Mouse (Mus musculus): ENCODE results near the gene Inpp4b.

Inpp4b gene

DNA sequence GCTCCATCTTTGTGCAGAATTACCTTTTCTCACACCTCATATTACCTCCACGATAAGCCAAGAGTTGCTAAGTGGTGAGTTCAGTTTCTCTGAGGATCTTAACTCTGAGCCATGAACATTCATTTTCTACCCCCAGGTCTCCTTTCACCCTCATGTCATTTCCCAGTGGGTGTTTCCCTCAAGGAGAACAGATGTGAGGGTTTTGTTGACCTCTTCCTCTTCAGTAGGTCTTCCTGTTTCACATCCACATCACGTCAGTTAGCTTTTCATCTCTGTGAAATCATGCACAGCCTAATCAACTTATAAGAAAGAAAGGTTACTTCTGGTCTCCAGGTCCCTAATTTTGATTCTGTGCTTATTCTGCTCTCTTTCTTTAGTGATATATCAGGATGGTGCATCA is 124.4 kb downstream of the Inpp4b start:
- DNase-seq (ENCODE audit: low spot score in 2 of 2): no peak

DNA sequence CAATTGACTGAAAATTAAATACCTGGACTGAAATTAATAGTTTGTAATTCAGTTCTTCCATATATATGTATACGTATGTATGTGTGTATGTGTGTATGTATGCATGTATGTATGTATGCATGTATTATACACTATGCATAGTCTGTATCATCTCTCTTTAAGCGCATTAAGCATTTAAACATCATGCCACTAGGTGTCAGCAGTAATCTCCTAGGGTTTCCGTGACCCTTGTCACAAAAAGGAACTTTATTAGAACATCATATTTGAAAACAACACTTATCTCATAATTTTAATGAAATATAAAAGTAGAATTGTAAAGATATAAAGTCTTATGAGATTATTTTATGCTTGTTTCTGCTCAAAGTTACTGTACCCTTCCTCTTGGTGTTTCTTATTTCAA is 136.3 kb downstream of the Inpp4b start:
- no peak for DNase-seq (ENCODE audit: low spot score in 2 of 2)

DNA sequence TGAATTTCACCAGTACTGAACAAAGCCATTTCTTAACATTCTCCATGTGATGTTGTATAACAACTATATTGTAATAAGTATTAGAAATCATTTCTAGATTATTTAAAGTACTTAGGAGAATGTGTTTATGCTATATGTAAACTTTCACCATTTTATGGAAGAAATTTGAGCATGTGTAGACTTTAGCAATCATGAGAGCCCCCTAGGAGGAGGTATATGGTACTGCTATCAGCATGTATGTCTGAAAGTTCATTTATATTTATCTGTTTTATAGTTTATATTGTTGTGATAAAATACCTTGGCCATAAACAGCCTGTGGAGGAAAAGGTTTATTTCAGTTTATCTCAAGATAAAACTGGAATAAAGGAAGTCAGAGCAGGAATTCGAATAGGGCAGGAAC is 141.5 kb downstream of the Inpp4b start:
- no peak for DNase-seq (ENCODE audit: low spot score in 2 of 2)

DNA sequence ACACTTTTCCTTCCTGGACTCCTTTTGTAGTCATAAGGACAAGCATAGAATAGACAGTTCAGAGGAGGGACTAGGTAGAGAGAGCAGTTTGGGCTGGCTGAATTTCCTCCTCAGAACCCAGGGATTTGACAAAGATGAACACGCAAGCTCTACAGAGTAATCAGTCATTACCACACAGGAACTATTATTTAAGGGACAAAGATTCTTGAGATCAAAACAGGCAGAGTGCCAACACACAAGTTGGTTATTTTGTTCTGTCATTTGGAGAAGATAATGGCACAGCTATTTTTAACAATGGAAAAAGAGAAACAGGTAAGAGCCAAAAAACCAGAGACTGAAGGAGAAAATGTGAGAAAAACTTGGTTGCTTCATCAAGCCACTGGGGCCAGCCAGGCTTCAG is 143.3 kb downstream of the Inpp4b start:
- DNase-seq (ENCODE audit: low spot score in 2 of 2): no peak

DNA sequence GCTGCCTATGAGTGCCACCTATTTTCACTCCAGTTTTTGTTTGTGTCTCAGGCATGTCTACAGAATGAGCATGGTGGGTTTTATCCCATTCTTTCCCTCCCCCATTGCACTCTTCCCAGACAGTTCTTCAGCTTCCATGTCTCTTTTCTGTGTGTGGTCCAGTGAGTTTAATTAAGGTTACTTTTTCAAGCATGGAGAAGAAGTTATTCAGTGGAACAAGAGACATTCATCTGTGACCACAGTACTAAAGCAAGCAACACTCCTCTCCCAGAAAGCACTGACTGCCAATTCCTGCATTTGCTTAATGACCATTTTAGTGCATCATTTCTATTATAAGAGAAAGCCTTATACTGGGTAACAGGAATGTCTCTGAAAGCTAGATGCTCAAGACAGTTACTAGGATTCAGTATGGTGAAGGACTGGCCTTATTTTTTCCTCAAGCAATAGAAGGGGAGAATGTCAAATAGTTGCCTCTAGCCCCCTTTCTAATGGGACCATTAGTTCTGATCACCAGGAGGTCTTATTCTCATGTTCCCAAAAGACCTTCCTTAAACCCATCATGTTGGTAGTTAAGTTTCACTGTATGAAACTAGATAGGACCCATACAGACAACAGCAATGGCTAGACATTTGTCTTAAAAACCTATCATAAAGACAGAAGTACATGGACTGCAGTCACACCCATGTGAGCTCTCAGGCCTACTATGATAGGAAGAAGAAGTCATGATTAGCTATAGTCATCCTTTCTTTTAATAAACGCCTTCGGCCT is 147.7 kb downstream of the Inpp4b start:
- DNase-seq (ENCODE audit: low spot score in 2 of 2): no peak

DNA sequence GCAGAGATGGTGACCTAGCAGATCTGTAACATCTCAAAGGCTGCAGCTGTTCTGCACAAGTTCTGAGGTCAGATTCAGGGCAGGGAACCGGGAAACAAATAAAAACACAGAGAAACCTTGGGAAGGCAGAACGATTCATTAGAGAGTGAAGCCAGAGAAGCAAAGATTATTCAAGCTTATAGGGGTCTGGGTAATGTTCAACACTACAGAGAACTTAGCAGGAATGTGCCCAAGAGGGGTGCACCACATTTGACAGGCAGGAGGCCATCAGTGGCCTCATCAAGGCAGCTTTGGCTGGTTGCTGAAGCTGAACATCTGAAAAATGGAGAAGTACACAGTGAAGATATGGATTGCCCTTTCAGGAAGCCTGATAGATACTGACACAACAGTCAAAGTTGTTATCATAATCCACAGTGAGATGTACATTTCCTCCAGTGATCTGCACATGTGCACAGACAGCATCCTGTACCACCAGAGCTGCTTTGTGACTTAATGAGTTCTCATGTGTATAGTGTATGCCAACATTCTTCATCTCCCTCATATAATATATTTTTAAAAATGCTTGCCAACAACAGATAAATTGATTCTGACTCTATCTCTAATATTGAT is 148.8 kb downstream of the Inpp4b start:
- no peak for DNase-seq (ENCODE audit: low spot score in 2 of 2)

DNA sequence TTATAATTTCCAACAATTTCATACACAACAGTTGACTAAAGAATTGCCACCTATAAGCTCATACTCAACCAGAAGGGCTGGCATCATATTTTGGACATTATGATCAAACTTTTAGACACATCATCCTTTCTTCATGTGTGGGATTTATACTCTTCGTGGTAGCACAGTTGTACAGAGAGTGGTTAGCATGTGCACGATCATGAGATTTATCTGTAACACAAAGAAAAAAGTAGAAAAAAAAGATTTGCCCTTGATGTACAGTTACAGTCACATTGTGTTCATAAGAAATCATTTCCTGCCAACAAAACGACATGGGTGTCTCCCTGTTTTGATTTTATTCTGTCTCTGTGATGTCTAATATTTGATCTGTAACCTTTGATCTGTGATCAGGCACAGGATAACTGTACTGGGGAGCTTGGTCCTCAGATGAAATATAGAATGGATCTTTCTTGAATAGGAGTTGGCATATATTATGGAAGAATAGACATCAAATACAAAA is 149.4 kb downstream of the Inpp4b start:
- no peak for DNase-seq (ENCODE audit: low spot score in 2 of 2)

DNA sequence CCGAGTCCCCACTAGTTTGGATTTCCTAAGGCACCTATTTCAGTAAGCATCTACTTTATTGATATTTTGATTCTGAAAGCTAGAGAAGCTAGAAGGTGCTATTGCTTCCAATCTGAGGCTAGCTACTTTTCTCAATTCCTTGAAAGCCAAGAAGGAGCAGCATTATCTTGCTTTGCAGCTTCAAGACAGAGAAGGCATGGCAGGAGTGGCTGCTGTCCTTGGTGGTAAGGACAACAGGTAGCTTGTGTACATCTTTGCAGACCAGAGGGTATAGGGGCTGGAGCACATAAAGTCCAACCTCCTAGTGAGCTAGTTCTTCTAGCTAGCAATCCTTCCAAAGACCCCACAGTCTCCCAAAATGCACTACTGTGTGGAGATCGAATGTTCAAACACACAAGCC is 152.5 kb downstream of the Inpp4b start:
- no peak for DNase-seq (ENCODE audit: low spot score in 2 of 2)

DNA sequence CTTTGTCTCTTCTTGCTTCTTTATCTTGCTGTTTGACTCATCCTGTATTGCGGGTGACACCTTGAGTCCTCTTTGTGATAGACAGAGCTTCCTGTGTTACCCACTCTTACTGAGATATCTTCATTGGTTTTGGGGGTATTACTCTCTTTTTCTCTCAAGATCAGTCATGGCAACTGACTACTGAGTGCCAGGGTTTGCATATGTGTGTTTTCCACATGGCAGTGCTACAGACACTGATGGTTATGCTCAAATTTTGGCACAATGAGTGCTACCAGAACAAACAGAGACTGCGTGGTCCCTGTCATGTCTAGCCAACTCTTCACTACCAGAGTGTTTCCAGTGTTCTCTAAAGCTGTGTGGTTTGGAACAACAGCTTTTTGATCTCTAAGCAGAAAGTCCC is 155.3 kb downstream of the Inpp4b start:
- DNase-seq (ENCODE audit: low spot score in 2 of 2): no peak

DNA sequence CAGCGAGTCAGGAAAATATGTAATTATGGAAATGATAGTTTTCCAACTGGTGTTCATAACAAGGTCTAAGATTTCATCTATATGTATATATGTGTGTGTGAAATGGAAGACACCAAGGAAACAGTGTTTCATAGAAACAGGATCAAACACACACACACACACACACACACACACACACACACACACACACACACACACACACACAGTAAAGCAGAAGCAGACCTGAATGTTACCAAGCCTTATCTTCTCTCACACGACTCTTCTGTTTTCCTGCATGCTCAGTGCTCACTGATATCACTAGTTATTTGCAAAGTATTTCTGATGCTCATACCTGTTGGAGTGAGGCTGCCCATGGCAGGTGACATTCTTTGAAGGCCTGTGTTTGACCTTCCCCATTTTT is 159.9 kb downstream of the Inpp4b start:
- no peak for DNase-seq (ENCODE audit: low spot score in 2 of 2)

DNA sequence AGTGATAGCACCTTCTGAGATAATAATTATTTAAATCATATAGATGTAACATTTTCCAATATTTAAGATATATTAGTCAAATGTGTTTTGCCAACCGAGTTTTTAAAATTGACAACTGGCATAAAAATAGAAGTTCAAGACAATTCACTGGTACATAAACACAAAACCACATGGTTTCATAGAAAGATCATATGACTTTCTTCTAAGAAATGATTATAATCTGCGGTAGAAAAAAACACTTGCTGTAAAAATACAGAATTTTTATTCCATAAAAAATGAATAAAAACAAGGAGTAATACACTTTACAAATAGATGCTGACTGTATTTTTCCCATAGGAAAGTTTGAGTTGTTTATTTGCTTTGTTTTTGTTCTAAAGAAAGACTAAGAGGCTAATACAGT is 160.6 kb downstream of the Inpp4b start:
- DNase-seq (ENCODE audit: low spot score in 2 of 2): no peak

DNA sequence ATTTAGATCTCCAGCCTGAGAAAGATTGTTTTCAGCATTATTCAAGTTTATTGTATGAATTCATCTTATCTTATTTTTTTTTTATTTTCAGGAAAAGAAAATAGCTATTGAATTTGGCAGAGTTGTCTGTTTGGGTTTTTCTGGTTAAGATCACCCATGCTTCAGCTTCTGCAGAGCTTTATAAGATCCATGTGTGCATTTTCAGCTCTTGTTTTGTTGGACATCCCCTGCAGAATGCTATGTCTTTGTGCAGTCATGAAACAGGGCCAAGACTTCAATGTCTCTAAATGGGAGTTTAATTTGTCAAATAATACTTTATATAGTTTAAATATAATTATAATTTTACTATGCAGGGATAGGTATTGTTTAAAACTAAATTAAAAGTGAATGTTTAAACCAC is 170.5 kb downstream of the Inpp4b start:
- DNase-seq (ENCODE audit: low spot score in 2 of 2): no peak

DNA sequence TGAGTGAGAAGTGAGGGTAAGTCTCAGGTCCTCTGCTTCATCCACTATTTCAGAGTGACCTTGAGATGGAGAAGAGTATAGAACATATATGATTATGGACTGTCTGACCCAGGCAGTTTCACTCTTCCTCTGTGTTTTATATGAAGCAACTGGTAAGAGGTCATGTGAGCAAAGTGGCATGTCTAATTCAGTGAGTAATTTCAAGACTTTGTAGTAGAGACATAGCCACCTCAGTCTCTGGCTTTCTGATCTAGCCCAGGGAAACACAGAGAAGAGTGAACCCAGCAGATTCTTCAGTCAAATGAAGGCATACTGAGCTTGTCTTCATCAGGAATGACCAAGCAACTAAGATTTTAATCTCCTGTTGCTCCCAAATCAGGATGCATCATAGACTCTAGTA is 172.1 kb downstream of the Inpp4b start:
- no peak for DNase-seq (ENCODE audit: low spot score in 2 of 2)

DNA sequence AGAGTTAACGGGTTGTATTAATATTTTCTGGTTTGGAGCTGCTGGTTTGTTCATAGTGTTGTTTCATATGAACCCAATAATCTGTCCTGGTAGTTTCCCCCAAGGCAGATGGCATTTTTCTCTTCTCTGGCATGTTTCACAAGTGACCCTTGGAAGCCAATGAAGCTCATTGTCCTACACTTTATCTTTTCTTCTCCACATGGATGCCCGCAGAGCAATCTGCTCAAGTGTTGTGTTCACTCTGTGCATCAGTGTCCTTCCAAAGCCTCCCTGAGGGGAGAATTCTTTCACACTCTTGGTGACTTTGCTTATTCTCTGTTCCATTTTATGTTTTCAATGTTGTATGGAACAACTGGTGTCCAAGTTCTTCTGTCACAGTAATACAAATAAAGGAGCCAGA is 179.7 kb downstream of the Inpp4b start:
- DNase-seq (ENCODE audit: low spot score in 2 of 2): no peak

DNA sequence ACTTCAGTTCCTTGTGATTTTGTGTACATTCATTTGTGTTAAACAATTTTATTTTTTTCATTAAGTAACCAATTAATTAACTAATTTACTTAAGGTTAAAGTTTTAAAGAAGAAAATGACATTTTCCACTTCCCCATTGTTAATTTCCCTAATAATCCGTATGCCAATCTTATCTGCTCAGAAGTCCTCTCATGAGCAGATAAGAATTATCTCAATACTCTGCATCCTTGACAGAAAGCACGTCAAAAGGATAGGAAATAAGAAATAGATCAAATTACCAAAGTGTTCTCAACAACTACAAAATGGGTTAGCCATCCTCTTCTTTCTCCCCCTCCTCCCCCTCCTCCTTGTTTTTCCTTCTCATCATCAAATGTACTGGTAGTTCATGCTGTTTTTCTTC is 182.2 kb downstream of the Inpp4b start:
- DNase-seq (ENCODE audit: low spot score in 2 of 2): no peak

DNA sequence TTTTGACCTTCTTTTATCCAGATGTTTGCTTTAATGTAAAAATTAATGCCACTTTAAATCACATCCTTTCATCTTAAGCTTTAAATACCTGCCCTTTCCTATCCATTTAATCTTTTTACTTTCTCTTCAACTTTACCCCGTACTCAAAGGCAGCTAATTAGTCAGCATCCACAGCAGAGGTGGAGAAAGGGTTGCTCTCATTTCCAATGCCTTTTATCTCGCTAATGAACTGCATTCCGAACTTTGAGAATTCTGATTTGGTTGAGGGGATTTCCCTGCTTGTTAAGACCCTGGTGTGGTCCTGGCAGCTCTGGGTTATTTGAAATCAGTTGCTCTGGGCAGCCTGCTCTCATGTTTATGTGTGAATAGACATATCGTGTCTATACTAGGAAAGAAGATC is 185.3 kb downstream of the Inpp4b start:
- DNase-seq (ENCODE audit: low spot score in 2 of 2): no peak

DNA sequence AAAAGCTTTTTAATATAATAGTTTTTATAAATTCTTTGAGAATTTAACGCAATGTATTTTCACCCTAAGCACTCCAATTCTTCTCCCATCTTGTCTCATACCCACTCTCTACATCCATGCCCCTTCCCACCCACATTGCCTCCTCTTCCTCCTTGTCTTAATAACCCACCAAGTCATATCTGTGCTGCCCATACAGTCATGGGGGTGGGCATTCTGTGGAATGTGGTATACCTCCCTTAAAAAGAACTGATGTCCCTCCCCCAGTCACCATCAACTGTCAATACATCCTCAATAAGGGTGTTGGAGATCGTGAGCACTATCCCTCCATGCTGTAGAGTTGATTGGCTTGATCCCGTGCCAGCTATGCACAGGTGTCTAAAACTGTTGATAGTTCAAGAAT is 196.0 kb downstream of the Inpp4b start:
- no peak for DNase-seq (ENCODE audit: low spot score in 2 of 2)

DNA sequence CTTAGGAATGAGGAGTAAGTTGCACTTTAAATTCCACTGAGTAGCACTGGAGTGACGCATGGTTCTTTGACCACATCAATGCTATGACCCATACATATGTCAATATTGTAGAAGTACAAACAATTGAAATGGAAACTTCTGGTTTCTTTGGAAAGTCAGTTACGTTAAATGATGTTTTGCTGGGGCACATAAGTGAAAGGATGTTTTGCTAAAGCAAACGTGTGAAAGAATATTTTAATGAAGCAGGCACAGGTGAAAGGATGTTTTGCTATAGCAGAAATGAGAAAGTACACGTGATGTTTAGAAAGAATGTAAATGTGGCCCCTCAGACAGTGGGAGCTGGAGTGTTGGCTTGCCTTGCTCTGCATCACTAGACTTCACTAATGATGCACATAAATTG is 216.2 kb downstream of the Inpp4b start:
- no peak for DNase-seq (ENCODE audit: low spot score in 2 of 2)

DNA sequence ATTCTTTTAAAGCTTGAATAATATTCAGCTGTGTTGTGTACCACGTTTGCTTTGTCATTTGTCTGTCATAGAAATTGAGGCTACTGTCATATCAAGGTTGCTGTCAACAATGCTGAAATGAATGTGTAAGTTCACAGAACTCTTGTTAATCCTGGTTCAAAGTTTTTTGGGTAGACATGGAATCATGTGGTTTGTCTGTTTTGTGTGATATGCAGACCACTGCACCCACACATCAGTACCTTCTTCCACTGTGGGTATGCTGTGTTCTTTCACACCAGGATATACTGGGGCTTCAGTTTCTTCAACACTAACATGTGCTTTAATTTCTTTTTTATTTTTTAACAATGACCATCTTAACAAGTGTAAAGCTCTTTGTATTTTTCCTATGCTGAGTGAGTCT is 220.0 kb downstream of the Inpp4b start:
- no peak for DNase-seq (ENCODE audit: low spot score in 2 of 2)

DNA sequence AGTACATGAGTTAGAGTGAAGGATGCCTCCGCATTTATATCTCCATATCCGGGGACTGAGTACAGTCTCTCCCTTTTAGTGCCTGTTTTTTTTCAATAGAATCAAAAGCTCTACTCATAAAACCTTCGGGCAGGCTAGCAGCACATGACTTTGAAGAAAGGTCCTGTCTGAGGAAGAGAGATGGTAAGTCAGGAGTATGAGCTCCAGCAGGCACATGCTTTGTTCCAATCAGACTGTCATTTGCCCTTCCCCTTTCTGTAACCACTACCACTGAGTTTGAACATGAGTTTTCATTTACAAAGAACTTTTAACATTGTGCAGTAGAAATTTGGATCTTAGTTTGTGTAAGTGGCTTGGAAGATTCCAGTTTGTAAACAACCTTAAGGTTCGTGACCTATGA is 223.1 kb downstream of the Inpp4b start:
- no peak for DNase-seq (ENCODE audit: low spot score in 2 of 2)

DNA sequence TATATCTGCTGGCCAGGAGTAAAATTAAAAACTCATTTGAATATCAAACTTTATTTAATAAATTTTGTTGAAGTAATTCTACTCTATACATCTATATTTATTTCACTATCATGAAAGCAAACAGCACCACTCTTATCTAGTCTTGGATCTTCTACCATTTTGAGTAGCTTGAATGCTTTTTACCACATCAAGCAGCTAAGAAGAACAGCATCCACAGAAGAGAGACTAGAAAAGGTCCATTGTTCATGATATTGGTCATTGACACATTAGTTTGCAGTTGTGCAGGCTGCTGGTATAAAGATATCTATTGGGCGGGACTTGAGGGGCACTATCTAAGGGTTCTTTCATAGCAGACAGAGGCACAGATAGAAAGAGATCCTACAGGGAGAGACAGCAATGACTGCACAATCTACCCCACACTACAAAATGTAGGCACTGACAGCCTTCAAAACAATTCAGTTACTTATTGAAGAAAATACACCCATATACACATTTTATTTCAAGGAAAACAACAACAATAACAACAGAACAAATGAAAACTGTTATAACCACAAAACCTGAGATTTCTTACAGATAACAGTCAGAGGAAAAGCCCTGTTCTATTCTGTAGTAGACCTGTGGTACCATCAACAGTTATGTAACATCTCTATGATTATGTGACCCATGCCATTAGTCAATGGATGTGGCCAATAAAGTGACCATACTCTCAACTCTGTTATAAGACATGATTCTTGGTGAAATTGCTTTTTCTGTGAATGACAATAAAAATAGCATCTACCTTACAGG is 230.2 kb downstream of the Inpp4b start:
- DNase-seq (ENCODE audit: low spot score in 2 of 2): no peak

DNA sequence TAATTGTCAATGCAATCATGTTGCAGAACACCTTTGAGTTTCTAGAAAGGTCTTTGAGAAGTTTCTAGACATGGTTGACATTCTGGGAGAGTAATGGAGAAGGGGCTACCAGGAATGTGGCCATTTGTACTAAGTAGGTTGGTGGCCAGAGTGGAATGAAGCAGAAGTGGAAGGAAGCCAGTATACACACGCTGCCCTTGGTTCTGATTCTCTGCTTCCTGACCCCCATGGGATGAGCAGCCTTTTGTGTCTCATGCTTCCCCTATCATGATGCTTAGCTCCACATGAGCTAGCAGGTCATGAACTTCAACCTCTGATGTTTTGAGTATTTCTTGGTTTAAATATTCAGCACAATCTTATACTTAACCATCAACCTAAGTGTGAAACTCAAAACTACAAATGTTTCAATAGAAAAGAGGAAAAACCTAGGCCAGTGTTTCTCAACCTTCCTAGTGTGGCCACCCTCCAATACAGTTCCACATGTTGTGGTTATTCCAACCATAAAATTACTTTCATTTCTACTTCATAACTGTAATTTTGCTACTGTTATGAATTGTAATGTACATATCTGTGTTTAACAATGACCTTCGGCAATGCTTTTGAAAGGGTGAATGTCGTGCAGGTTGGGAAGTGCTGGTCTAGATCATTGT is 233.0 kb downstream of the Inpp4b start:
- DNase-seq (ENCODE audit: low spot score in 2 of 2): no peak
